Mouse (Mus musculus): ENCODE results near the gene Klf4. TPM values are rescaled to one million over a fixed set of nuclear protein-coding genes. Genes with fewer than 3 reads are reported as not detected.

Gene Klf4
- polyA plus RNA-seq, 1 experiment from 2014 or later, result 1.3 TPM

DNA sequence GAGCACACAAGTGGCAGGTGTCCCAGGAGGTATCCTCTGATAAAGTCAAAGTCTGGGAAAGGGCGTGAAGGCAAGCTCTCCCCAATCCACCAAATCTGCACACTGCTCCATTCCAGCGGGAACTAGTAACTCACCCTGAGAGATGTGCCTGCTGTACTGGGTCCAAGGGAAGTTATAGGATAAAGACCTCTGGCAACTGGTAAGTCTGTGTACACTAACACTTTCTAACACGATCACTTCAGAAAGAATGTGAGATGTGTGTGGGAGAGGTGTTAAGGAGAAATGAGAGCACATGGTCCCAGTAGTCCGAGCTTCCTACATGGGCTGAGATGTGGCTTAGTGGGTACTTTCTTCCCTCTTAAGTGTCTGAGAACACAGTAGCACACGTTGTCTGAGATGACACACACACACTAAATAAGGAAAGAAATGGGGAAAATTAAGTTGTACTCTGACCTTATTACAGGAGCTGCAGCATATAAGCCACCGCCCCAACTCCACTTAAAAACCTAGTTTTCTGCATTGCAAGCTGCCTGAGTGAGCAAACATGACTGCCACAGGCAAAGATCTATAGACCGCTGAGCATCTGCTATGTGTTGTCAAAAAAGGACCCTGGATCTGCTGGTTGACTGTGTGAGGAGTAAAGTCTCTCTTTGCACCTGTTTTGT, 18.5 kb downstream of the Klf4 start:
- ATAC-seq (ENCODE audit: insufficient read depth, low FRiP score, low TSS enrichment) (no peak), DNase-seq (ENCODE audit: low spot score) (no peak)
- Histone ChIP-seq H3K4me3 (ENCODE audit: low read depth, low read length) (no peak overlapping the region), H3K9me3 (ENCODE audit: control insufficient read depth, low read length) (no peaks in the 10 kb centered on the region), H3K36me3 (ENCODE audit: control insufficient read depth, insufficient read depth, low read length) (no peaks in the 10 kb centered on the region), H3K27ac (ENCODE audit: low read depth, low read length) (no peak overlapping the region), H3K4me2 (ENCODE audit: low read depth) (no peak overlapping the region; the same call in 1 of the 2 replicates), H3K4me1 (ENCODE audit: control insufficient read depth, insufficient read depth, low read length) (no peaks in the 10 kb centered on the region), H3K27me3 (ENCODE audit: control insufficient read depth, insufficient read depth, low read length) (peaks cover 3% of the 10 kb centered on the region; the same call in 1 of the 2 replicates), H3K9ac (ENCODE audit: low read length) (no peak overlapping the region)
- 84% methylated on average over 7 of the region's 7 CpGs for WGBS

DNA sequence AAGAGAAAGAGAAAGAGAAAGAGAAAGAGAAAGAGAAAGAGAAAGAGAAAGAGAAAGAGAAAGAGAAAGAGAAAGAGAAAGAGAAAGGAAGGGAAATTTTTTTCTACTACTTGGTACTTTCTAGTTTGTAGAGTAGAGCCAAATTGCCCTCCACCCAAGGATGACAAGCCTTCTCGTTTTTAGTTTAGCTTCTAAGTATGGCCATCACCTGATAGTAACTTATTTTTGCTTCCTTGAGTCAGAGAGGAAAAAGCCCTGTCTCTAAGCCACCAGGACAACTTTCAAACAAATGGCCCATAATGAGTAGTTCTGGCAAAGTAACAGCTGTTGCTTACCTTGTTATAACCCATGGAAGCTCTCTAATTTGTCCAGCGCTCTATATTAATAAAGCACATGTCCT, 20.9 kb downstream of the Klf4 start:
- H3K36me3 ChIP-seq (ENCODE audit: control insufficient read depth, insufficient read depth, low read length), result no peaks in the 10 kb centered on the region
- no peak overlapping the region for H3K27ac ChIP-seq (ENCODE audit: low read depth, low read length)
- H3K9ac ChIP-seq (ENCODE audit: low read length), result no peak overlapping the region
- H3K4me2 ChIP-seq (ENCODE audit: low read depth), result no peak overlapping the region
- no peaks in the 10 kb centered on the region for H3K9me3 ChIP-seq (ENCODE audit: control insufficient read depth, low read length)
- ATAC-seq (ENCODE audit: insufficient read depth, low FRiP score, low TSS enrichment) (no peak), DNase-seq (ENCODE audit: low spot score) (no peak)
- no peak overlapping the region for H3K4me3 ChIP-seq (ENCODE audit: low read depth, low read length)
- 84% methylated on average over 2 of the region's 2 CpGs for WGBS
- no peaks in the 10 kb centered on the region for H3K4me1 ChIP-seq (ENCODE audit: control insufficient read depth, insufficient read depth, low read length)
- peaks cover 3% of the 10 kb centered on the region; the same call in 1 of the 2 replicates for H3K27me3 ChIP-seq (ENCODE audit: control insufficient read depth, insufficient read depth, low read length)

DNA sequence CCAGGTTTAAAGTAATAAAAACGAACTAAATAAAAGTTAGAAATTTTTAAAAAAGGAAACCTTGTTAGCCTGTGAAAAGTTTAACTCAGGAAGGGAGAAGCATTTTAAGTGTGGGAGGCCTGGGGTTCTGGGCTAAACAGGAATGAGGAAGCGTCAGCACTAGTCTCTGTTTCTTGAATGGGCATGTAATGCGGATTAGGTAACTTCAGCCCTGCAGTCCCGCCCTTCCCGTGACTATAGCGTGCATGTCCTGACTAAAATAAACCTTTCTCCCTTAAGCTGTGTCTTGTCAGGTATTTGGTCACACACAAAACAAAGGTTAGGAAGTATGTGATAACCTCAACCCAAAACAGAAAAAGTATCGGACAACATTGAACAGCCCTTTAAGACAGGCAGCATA, 23.6 kb downstream of the Klf4 start:
- no peak overlapping the region for H3K4me2 ChIP-seq (ENCODE audit: low read depth)
- DNase-seq (ENCODE audit: low spot score), result no peak
- no peaks in the 10 kb centered on the region for H3K9me3 ChIP-seq (ENCODE audit: control insufficient read depth, low read length)
- H3K9ac ChIP-seq (ENCODE audit: low read length), result no peak overlapping the region
- no peak for ATAC-seq (ENCODE audit: insufficient read depth, low FRiP score, low TSS enrichment)
- no peaks in the 10 kb centered on the region for H3K36me3 ChIP-seq (ENCODE audit: control insufficient read depth, insufficient read depth, low read length)
- no peaks in the 10 kb centered on the region for H3K4me1 ChIP-seq (ENCODE audit: control insufficient read depth, insufficient read depth, low read length)
- no peaks in the 10 kb centered on the region for H3K27me3 ChIP-seq (ENCODE audit: control insufficient read depth, insufficient read depth, low read length)
- no peak overlapping the region for H3K27ac ChIP-seq (ENCODE audit: low read depth, low read length)
- H3K4me3 ChIP-seq (ENCODE audit: low read depth, low read length), result no peak overlapping the region
- WGBS, result 89% methylated on average over 7 of the region's 7 CpGs

DNA sequence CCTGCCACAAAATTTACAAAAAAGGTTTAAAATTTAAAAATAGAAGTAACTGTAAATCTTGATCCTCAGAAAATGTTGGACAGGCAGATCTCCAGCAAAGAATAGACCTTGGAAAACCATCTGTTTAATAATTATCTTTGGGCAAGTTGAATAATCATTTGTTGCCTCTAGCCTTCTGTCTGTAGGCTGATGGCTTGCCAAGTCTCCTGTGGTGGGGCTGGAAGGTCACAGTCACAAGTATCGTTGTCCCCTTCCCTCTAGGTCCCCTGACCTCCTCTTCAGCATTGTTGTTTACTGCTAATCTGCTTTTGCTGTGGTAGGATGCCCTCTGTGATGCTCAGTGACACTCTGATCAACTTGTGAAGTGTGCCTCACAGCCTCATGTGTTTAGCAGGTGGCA, 33.6 kb downstream of the Klf4 start:
- no peak overlapping the region for H3K9ac ChIP-seq (ENCODE audit: low read length)
- H3K36me3 ChIP-seq (ENCODE audit: control insufficient read depth, insufficient read depth, low read length), result no peaks in the 10 kb centered on the region
- WGBS, result 80% methylated on average over 1 of the region's 1 CpGs
- H3K4me3 ChIP-seq (ENCODE audit: low read depth, low read length), result no peak overlapping the region
- DNase-seq (ENCODE audit: low spot score) (no peak), ATAC-seq (ENCODE audit: insufficient read depth, low FRiP score, low TSS enrichment) (no peak)
- H3K27me3 ChIP-seq (ENCODE audit: control insufficient read depth, insufficient read depth, low read length), result no peaks in the 10 kb centered on the region
- no peaks in the 10 kb centered on the region for H3K9me3 ChIP-seq (ENCODE audit: control insufficient read depth, low read length)
- H3K4me1 ChIP-seq (ENCODE audit: control insufficient read depth, insufficient read depth, low read length), result no peaks in the 10 kb centered on the region
- H3K4me2 ChIP-seq (ENCODE audit: low read depth), result no peak overlapping the region
- no peak overlapping the region for H3K27ac ChIP-seq (ENCODE audit: low read depth, low read length)

DNA sequence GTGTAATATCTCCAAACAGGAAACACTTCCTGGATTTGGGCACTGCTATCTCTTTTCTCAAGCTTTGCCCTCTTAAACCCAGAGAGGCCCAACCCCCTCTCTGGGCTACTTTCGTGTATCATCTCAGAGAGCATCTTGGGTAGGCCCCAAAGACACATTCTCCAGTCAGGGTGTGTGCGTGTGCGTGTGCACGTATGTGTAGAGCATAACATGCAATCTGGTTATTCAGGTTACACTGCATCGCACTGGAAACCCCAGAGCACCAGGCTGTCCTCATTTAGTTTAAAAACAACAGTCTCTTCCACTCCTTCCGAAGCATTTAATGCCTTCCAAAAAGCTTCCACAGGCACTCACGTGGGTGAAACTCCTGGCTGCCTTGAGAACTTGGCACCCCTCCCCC, 35.9 kb downstream of the Klf4 start:
- no peak overlapping the region for H3K4me3 ChIP-seq (ENCODE audit: low read depth, low read length)
- H3K36me3 ChIP-seq (ENCODE audit: control insufficient read depth, insufficient read depth, low read length), result no peaks in the 10 kb centered on the region
- DNase-seq (ENCODE audit: low spot score), result no peak
- 86% methylated on average over 7 of the region's 7 CpGs for WGBS
- H3K4me2 ChIP-seq (ENCODE audit: low read depth), result no peak overlapping the region
- no peak overlapping the region for H3K9ac ChIP-seq (ENCODE audit: low read length)
- no peak overlapping the region for H3K27ac ChIP-seq (ENCODE audit: low read depth, low read length)
- ATAC-seq (ENCODE audit: insufficient read depth, low FRiP score, low TSS enrichment), result no peak
- no peaks in the 10 kb centered on the region for H3K4me1 ChIP-seq (ENCODE audit: control insufficient read depth, insufficient read depth, low read length)
- no peaks in the 10 kb centered on the region for H3K9me3 ChIP-seq (ENCODE audit: control insufficient read depth, low read length)
- H3K27me3 ChIP-seq (ENCODE audit: control insufficient read depth, insufficient read depth, low read length), result no peaks in the 10 kb centered on the region

DNA sequence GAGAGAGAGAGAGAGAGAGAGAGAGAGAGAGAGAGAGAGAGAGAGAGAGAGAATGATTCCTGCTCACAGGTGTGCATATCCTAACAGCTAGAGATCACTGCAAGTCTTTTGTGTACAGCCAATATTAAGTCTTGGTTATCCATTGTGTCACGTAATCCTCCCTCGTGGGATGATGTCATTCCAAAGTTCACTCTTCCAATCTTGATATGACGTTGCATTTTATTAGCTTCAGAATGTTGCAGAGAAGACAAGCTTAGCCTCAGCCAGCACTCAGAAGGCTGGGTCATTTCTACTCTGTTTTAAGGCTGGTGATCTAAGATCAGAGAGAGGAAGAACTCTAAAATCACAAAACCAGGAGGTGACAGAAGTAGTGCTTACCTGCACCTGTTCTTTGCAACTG, 39.0 kb downstream of the Klf4 start:
- Histone ChIP-seq H3K4me2 (ENCODE audit: low read depth) (no peak overlapping the region), H3K9me3 (ENCODE audit: control insufficient read depth, low read length) (no peaks in the 10 kb centered on the region), H3K4me1 (ENCODE audit: control insufficient read depth, insufficient read depth, low read length) (no peaks in the 10 kb centered on the region), H3K9ac (ENCODE audit: low read length) (no peak overlapping the region), H3K4me3 (ENCODE audit: low read depth, low read length) (no peak overlapping the region), H3K27me3 (ENCODE audit: control insufficient read depth, insufficient read depth, low read length) (no peaks in the 10 kb centered on the region), H3K27ac (ENCODE audit: low read depth, low read length) (no peak overlapping the region), H3K36me3 (ENCODE audit: control insufficient read depth, insufficient read depth, low read length) (no peaks in the 10 kb centered on the region)
- no peak for DNase-seq (ENCODE audit: low spot score)
- WGBS, result 91% methylated on average over 3 of the region's 3 CpGs
- no peak for ATAC-seq (ENCODE audit: insufficient read depth, low FRiP score, low TSS enrichment)

DNA sequence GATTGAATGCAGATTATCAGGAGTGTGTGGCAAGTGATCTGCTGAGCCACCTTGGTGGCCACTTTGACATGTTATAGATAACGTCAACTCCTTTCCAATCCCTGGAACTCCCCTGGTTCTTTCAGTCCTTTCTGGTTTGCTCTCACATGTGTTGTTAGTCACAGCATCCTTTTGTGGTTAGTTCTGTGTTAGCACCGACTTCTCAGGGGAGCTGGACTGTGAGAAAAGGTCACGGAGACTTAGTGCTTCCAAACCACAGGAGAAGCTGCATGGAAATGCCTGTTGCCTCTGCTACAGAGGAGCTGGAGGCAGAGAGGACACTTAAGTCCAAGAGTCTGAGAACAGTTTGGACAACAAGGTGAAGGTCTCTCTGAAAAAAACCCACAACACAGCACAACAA, 42.9 kb downstream of the Klf4 start:
- DNase-seq (ENCODE audit: low spot score) (no peak), ATAC-seq (ENCODE audit: insufficient read depth, low FRiP score, low TSS enrichment) (no peak)
- H3K9ac ChIP-seq (ENCODE audit: low read length), result no peak overlapping the region
- no peaks in the 10 kb centered on the region for H3K36me3 ChIP-seq (ENCODE audit: control insufficient read depth, insufficient read depth, low read length)
- H3K4me2 ChIP-seq (ENCODE audit: low read depth), result no peak overlapping the region
- no peaks in the 10 kb centered on the region for H3K4me1 ChIP-seq (ENCODE audit: control insufficient read depth, insufficient read depth, low read length)
- no peak overlapping the region for H3K27ac ChIP-seq (ENCODE audit: low read depth, low read length)
- H3K9me3 ChIP-seq (ENCODE audit: control insufficient read depth, low read length), result no peaks in the 10 kb centered on the region
- H3K4me3 ChIP-seq (ENCODE audit: low read depth, low read length), result no peak overlapping the region
- 82% methylated on average over 3 of the region's 3 CpGs for WGBS
- no peaks in the 10 kb centered on the region for H3K27me3 ChIP-seq (ENCODE audit: control insufficient read depth, insufficient read depth, low read length)

DNA sequence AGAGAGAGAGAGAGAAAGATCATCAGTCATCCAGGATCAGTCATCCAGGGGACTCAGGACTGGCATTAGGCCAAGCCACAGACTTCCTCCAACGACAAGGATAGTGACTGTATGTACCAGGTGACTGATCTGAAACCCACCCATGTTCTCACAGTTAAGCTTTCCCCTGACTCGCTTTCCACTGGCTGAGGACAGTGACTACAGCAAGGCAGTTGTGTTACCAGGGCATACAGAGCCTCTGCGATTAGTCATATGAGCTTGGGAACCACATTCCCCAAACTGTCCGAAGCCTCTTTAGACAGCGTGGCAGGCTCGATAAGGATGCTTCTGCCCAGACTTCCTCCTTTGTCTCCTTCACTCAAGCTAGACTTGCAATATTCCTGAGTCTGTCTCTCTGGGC, 43.7 kb downstream of the Klf4 start:
- Histone ChIP-seq H3K27ac (ENCODE audit: low read depth, low read length) (no peak overlapping the region), H3K9me3 (ENCODE audit: control insufficient read depth, low read length) (no peaks in the 10 kb centered on the region), H3K9ac (ENCODE audit: low read length) (no peak overlapping the region), H3K36me3 (ENCODE audit: control insufficient read depth, insufficient read depth, low read length) (no peaks in the 10 kb centered on the region), H3K4me1 (ENCODE audit: control insufficient read depth, insufficient read depth, low read length) (no peaks in the 10 kb centered on the region), H3K4me2 (ENCODE audit: low read depth) (no peak overlapping the region), H3K27me3 (ENCODE audit: control insufficient read depth, insufficient read depth, low read length) (no peaks in the 10 kb centered on the region), H3K4me3 (ENCODE audit: low read depth, low read length) (no peak overlapping the region)
- ATAC-seq (ENCODE audit: insufficient read depth, low FRiP score, low TSS enrichment), result no peak
- WGBS, result 87% methylated on average over 6 of the region's 6 CpGs
- no peak for DNase-seq (ENCODE audit: low spot score)

DNA sequence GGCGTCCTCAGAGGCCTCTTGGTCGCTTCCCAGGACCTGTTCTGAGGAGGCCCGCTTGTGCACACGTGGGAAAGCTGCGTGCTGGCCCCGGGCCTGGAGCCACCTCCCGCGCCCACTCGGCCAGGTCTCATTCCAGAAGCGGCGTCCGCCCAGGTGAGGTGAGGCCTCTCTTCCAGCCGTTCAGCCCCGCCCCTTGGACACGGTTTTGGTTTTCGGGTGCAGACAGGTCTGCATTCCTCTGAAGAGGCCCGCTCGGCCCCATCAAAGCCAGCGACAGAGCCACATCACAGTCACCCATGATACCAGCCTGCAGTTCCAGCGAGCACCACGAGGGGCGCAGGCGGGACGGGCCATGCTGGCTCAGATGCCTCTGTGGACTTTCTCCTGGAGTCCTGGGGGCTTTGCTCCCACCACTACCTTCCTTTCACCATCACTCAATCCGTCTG, 51.9 kb downstream of the Klf4 start:
- H3K4me3 ChIP-seq (ENCODE audit: low read depth, low read length), result no peak overlapping the region
- peak; percentile 50 for ATAC-seq (ENCODE audit: insufficient read depth, low FRiP score, low TSS enrichment)
- H3K36me3 ChIP-seq (ENCODE audit: control insufficient read depth, insufficient read depth, low read length), result no peaks in the 10 kb centered on the region
- peak overlapping the region; percentile 44 for H3K4me2 ChIP-seq (ENCODE audit: low read depth)
- peak; percentile 86 for DNase-seq (ENCODE audit: low spot score)
- H3K9ac ChIP-seq (ENCODE audit: low read length), result 0 out of 2 replicates have a peak overlapping the region, but pooled peaks have one; percentile 19
- WGBS, result 15% methylated on average over 25 of the region's 25 CpGs
- H3K27me3 ChIP-seq (ENCODE audit: control insufficient read depth, insufficient read depth, low read length), result no peaks in the 10 kb centered on the region
- H3K27ac ChIP-seq (ENCODE audit: low read depth, low read length), result no peak overlapping the region
- no peaks in the 10 kb centered on the region; the same call in 1 of the 2 replicates for H3K4me1 ChIP-seq (ENCODE audit: control insufficient read depth, insufficient read depth, low read length)
- H3K9me3 ChIP-seq (ENCODE audit: control insufficient read depth, low read length), result no peaks in the 10 kb centered on the region
